Mouse (Mus musculus): Measurements from ENCODE around the gene Zc2hc1b. TPM values are rescaled to one million over a fixed set of nuclear protein-coding genes. Genes with fewer than 3 reads are reported as not detected.
A peak's percentile ranks its signal among the peaks of the same experiment; 100 is the strongest.
"Not testable (repeated sequence)": the region's sequence is repeated elsewhere in the genome, so short reads cannot be mapped to it uniquely, and the experiment has no call there.

Zc2hc1b gene
- polyA plus RNA-seq, 1 experiment: not detected

DNA sequence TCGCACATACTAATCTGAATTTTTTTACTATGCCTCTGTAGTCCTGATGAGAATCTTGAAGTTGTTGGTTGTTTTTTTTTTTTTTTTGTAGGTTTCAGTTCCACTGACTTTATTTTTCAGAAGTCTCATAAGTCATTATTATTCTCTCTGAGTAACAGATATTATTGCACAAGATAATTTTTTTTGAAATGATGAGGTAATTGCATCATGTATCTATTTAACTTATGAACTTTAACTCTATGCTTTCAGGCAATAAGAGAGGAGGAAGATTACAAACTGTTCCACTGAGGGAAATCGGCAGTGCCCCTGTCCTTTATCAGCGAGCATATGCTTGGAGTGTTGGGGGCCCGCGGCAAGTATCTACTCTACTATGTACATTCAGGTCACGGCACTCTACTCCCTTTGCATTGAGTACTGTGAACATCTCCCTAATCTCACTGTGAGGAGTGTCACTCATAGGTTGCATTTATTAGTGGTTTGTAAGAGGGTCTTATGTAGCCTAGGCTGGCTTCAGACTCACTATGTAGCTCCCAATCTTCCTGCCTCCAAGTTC is 24.0 kb upstream of the Zc2hc1b start:
- Histone ChIP-seq H3K36me3 (replicated peaks; ENCODE audit: low read length) (peaks cover 8% of the 10 kb centered on the region), H3K4me3 (replicated peaks) (no peak overlapping the region), H3K27me3 (replicated peaks) (no peaks in the 10 kb centered on the region), H3K4me1 (peaks cover 12% of the 10 kb centered on the region), H3K9me3 (peaks cover 16% of the 10 kb centered on the region)
- TF ChIP-seq FLI1 (IDR thresholded peaks at IDR 0.05; ENCODE audit: low read length) (no peak), GATA1 (IDR thresholded peaks at IDR 0.05; ENCODE audit: borderline replicate concordance, low read length) (no peak)

DNA sequence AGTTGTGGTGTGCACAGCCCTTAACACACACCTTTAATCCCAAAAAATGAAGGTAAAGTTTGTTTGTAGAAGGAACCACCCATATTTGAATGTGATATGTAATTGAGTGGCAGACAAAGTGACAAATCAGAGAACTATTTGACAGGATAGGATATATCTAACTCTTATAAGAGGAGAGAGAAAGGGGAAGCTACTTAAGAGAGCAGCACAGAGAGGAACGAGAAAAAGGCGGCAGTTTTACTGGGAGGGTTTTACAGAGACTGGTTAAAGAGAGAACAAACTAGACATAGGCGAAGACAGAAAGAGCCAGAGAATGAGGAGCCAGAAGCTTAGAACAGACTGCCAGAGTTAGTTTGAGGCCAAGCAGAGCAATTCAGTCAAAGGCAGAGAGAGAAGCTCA is 23.0 kb upstream of the Zc2hc1b start:
- TF ChIP-seq GATA1 (IDR thresholded peaks at IDR 0.05; ENCODE audit: borderline replicate concordance, low read length) (no peak), FLI1 (IDR thresholded peaks at IDR 0.05; ENCODE audit: low read length) (no peak)
- H3K9me3 ChIP-seq: peaks cover 16% of the 10 kb centered on the region
- H3K36me3 ChIP-seq (replicated peaks; ENCODE audit: low read length): peaks cover 8% of the 10 kb centered on the region
- H3K27me3 ChIP-seq (replicated peaks): no peaks in the 10 kb centered on the region
- H3K4me3 ChIP-seq (replicated peaks): no peak overlapping the region
- peaks cover 12% of the 10 kb centered on the region for H3K4me1 ChIP-seq

DNA sequence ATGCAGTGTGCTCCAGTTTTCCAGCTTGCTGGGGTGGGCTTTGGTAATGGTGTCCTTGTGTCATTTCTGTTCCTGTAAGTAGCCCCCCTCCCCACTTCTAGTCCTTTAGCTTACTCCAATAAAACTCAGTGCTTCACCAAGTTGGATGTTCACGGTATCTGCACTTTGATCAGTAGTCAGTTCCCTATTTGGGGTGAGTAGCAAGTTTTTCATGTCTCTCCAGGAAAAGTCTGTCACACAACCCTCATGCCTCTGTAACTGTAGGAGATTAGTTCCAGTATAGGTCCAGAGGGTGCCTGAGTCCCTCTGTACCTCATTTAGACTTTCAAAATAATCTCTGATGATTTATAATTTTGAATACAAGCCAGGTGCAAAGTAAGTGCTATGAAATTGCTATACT is 21.4 kb upstream of the Zc2hc1b start:
- H3K36me3 ChIP-seq (replicated peaks; ENCODE audit: low read length): peaks cover 8% of the 10 kb centered on the region
- TF ChIP-seq FLI1 (IDR thresholded peaks at IDR 0.05; ENCODE audit: low read length) (no peak), GATA1 (IDR thresholded peaks at IDR 0.05; ENCODE audit: borderline replicate concordance, low read length) (no peak)
- no peak overlapping the region for H3K4me3 ChIP-seq (replicated peaks)
- peaks cover 16% of the 10 kb centered on the region for H3K9me3 ChIP-seq
- peaks cover 12% of the 10 kb centered on the region for H3K4me1 ChIP-seq
- H3K27me3 ChIP-seq (replicated peaks): no peaks in the 10 kb centered on the region

DNA sequence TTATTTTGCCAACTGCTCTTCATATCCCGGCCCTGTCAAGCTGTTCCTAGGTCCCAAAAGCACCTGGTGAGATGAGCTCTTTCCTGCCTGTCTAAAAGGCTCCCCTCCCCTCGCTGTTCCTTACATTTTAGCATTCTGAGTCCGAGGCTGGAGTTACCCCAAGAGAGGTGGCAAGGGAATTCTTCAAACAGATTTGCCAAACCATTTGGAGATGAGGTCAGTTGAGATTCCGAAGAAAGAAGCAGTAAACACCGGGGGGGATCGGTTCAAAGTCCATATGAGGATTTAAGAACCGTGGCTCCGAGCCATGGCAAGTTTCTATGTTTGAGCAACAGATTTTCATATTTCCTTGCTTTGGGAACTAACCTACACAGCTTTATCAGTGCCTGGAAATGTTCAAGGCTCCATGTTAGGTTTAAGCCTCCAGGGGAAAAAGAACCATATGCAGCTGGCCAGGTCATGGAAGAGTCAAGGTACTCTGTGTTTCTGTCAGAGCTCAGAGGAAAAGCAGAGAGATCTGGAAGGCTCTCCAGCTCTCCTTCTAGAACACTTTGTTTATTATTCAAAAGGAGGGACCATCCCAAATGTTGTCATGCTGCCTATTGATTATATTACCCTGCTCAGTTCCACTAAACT is 19.2 kb upstream of the Zc2hc1b start:
- H3K9me3 ChIP-seq: peaks cover 6% of the 10 kb centered on the region
- H3K27me3 ChIP-seq (replicated peaks): no peaks in the 10 kb centered on the region
- peaks cover 4% of the 10 kb centered on the region for H3K36me3 ChIP-seq (replicated peaks; ENCODE audit: low read length)
- H3K4me3 ChIP-seq (replicated peaks): no peak overlapping the region
- TF ChIP-seq GATA1 (IDR thresholded peaks at IDR 0.05; ENCODE audit: borderline replicate concordance, low read length) (no peak), FLI1 (IDR thresholded peaks at IDR 0.05; ENCODE audit: low read length) (no peak)
- H3K4me1 ChIP-seq: peaks cover 16% of the 10 kb centered on the region

DNA sequence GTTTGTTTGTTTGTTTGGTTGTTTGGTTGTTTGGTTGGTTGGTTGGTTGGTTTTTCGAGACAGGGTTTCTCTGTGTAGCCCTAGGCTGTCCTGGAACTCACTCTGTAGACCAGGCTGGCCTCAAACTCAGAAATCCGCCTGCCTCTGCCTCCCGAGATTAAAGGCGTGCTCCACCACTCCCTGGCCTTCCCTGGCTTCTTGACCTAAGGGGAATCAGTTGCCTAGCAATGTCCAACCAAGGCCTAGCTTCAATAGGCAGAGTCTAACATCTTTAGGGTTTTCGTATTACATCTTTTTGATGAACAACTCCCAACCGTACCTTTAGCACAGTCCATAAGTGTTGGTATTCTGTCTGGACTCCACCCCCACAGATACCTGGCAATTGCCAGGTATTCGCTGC is 15.7 kb upstream of the Zc2hc1b start:
- not testable (repeated sequence) for H3K27me3 ChIP-seq (replicated peaks)
- H3K4me3 ChIP-seq (replicated peaks): peak overlapping the region; percentile 95

DNA sequence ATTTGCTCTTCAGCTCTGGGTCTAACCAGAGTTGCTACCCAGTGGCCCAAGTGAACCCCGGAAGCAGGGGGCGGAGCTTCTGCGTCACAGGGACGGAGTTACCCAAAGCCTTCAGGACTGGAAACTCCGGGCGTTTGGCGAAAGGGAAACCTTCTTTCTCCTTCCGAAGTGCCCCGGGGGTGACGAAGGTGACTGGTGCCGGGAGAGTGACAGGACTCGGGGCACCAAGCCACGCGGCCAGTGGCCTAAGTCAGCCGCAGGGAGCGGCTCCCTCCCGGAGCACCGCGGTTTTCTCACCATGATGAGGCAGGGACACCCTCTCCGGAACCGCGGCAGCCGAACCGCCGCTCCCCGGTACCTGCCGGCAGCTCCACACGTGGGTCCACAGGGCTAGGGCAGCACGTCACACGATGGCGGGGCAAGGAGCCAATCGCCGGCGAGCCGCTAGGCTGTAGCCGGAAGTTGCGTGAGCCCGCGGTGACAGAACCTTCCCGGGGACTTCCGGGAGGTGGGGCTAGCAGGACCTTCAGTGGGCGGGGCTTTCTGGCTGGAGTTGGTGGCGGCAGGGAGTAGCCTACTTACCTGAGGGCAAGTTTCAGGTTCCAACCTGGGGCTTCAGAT is 15.0 kb upstream of the Zc2hc1b start, which contains the start of gene Ltv1:
Gene Ltv1 (minus strand): TSS at position 438 of the 621 bp plus-strand sequence.
- TF ChIP-seq FLI1 (IDR thresholded peaks at IDR 0.05; ENCODE audit: low read length): no peak
- no peak for TF ChIP-seq GATA1 (IDR thresholded peaks at IDR 0.05; ENCODE audit: borderline replicate concordance, low read length)
- Histone ChIP-seq H3K27me3 (replicated peaks) (no peaks in the 10 kb centered on the region), H3K4me3 (replicated peaks) (peak within 1 kb of the TSS; percentile 95)

More for the DNA sequence above, 15.7 kb upstream of the Zc2hc1b start:
- not testable (repeated sequence) for H3K9me3 ChIP-seq
- peaks cover 13% of the 10 kb centered on the region for H3K4me1 ChIP-seq
- H3K36me3 ChIP-seq (replicated peaks; ENCODE audit: low read length): peaks cover 22% of the 10 kb centered on the region

DNA sequence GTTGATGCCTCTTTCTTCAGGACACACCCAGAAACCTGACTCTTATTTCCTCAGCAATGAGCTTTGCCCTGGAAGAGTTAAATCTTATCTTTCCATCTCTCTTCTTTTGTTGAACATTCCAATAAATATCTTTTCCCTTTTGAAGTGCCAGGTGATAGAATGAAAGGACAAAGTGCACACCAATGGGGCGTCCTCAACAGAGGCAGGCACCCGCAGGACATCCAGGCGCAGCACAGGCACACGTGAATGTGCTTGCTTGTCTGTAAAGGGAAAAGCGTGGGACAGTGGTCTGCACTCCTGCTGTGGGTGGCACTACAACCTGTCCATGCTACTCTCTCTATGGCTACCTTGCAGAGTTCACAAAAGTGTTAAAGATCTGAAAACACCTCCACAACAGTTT is 12.1 kb upstream of the Zc2hc1b start:
- Histone ChIP-seq H3K4me3 (replicated peaks) (peak overlapping the region; percentile 53), H3K9me3 (no peaks in the 10 kb centered on the region), H3K4me1 (peaks cover 29% of the 10 kb centered on the region), H3K27me3 (replicated peaks) (no peaks in the 10 kb centered on the region), H3K36me3 (replicated peaks; ENCODE audit: low read length) (peaks cover 57% of the 10 kb centered on the region)
- TF ChIP-seq GATA1 (IDR thresholded peaks at IDR 0.05; ENCODE audit: borderline replicate concordance, low read length): no peak
- TF ChIP-seq FLI1 (IDR thresholded peaks at IDR 0.05; ENCODE audit: low read length): no peak

More for the DNA sequence above, 15.0 kb upstream of the Zc2hc1b start, which contains the start of gene Ltv1:
- Histone ChIP-seq H3K36me3 (replicated peaks; ENCODE audit: low read length) (peaks cover 27% of the 10 kb centered on the region), H3K9me3 (no peaks in the 10 kb centered on the region), H3K4me1 (peaks cover 15% of the 10 kb centered on the region)

DNA sequence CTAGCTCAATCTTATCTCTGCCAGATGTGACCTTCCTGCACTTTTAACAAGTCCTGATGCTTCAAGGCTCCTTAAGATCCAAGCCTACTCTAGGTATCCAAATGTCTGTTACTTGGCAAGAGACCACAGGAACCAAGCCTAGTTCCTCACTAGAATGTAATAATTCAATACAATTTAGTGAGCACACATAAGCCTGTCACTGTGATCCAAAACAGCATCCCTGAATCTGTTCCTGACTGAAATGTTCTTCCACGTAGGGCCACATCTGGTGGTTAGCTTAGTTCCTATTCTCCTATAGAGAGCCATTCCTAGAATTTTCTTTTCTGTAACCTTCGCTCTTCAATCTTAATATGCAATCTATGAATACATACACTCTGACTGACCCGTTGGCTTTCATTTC is 8.9 kb upstream of the Zc2hc1b start:
- no peaks in the 10 kb centered on the region for H3K9me3 ChIP-seq
- peaks cover 88% of the 10 kb centered on the region for H3K36me3 ChIP-seq (replicated peaks; ENCODE audit: low read length)
- no peak overlapping the region for H3K4me3 ChIP-seq (replicated peaks)
- TF ChIP-seq GATA1 (IDR thresholded peaks at IDR 0.05; ENCODE audit: borderline replicate concordance, low read length) (no peak), FLI1 (IDR thresholded peaks at IDR 0.05; ENCODE audit: low read length) (no peak)
- H3K27me3 ChIP-seq (replicated peaks): no peaks in the 10 kb centered on the region
- H3K4me1 ChIP-seq: peaks cover 32% of the 10 kb centered on the region

DNA sequence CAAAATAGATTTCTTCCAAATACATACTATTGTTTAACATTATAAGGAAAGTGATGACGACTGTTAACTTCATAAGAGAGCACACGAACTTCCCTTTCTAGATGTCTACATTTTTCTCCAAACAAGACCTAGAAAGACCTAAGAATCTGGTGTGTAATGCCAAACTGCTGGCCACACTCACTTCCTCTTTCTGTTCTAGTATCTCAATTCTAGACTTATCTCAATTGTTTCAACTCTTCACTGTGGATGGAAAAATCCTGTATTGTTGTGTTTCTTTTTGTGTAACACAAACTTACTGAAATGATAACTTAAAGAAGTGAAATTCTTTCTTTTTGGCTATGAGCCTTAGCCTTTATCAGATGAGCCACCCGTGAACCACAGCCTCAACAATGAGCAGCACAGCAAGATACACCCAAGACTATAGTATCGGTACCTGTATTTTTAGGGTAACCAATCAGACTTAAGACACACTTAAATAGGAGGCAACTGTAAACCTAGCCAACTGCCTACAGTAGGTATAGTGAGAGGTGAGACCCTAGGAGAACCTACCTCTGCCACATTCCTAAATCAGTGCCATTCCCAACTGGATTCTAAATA is 6.4 kb upstream of the Zc2hc1b start:
- H3K4me3 ChIP-seq (replicated peaks): no peak overlapping the region
- H3K4me1 ChIP-seq: peaks cover 25% of the 10 kb centered on the region
- no peaks in the 10 kb centered on the region for H3K9me3 ChIP-seq
- no peak for TF ChIP-seq FLI1 (IDR thresholded peaks at IDR 0.05; ENCODE audit: low read length)
- TF ChIP-seq GATA1 (IDR thresholded peaks at IDR 0.05; ENCODE audit: borderline replicate concordance, low read length): no peak
- H3K36me3 ChIP-seq (replicated peaks; ENCODE audit: low read length): peaks cover 91% of the 10 kb centered on the region
- H3K27me3 ChIP-seq (replicated peaks): no peaks in the 10 kb centered on the region

DNA sequence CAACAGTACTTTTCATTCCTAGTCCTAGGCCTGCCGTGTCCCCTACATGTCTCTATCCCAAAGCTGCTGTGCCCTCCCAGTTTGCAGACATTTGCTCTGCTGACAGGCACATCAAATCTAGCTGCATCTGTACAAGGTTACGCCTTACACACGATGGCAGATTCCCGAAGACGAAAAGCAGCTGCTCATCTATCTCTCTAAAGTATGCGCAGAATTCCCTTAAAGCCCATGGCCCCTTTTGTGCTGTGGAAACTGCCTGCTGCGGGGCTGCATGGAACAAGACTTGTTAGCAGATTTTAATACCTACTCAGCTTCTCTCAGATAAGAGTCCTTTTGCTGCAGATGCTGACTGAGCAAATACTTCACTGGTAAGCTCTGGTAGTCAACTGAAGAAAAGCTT is 2.4 kb upstream of the Zc2hc1b start:
- Histone ChIP-seq H3K4me3 (replicated peaks) (no peak overlapping the region), H3K9me3 (no peaks in the 10 kb centered on the region), H3K4me1 (peaks cover 13% of the 10 kb centered on the region), H3K36me3 (replicated peaks; ENCODE audit: low read length) (peaks cover 97% of the 10 kb centered on the region), H3K27me3 (replicated peaks) (no peaks in the 10 kb centered on the region)
- TF ChIP-seq FLI1 (IDR thresholded peaks at IDR 0.05; ENCODE audit: low read length): no peak
- TF ChIP-seq GATA1 (IDR thresholded peaks at IDR 0.05; ENCODE audit: borderline replicate concordance, low read length): no peak
